Mouse (Mus musculus) Patski (cell line): ENCODE results near the gene Olfm1. TPM values are rescaled to one million over a fixed set of nuclear protein-coding genes. Genes with fewer than 3 reads are reported as not detected.

Experiments used
- ATAC-seq: fragments of 100-300 bp; one replicate; pipeline ENCODE4 v1.8.0; 2021
- CTCF ChIA-PET: fragments of 350-600 bp; sonication (Branson Sonifier 250); formaldehyde crosslinking; loops from one replicate; lab custom pipeline; 2022; ENCODE audit warnings: inconsistent platforms; lab: Charles Lee
- POLR2A ChIA-PET: fragments of 350-600 bp; sonication (Branson Sonifier 250); formaldehyde crosslinking; loops from one replicate; lab custom pipeline; 2022; ENCODE audit warnings: antibody characterized with exemption, inconsistent platforms; lab: Charles Lee
- DNase-seq: peaks from one replicate; pipeline ENCODE4 v3.0.0-alpha.2; 2011; ENCODE audit warnings: low read depth, low spot score
- H3K27me3 ChIP-seq: fragments of 371-371 bp; one replicate; pipeline ENCODE4 v1.5.1; 2021
- CTCF ChIP-seq: fragments of 100-300 bp; IDR thresholded peaks from one replicate; pipeline ENCODE4 v1.5.1; 2021
- in situ Hi-C: fragments of 300-500 bp; cut with MboI; formaldehyde crosslinking; loops from 3 replicates; pipeline ENCODE4 v1.11.1; 2018; ENCODE audit warnings: low pct_unique_long_range_greater_than_20kb, mixed read lengths
- polyA plus RNA-seq: library from polyadenylated mRNA; unstranded; gene quantifications from one replicate; pipeline ENCODE4 v1.2.3, GENCODE M21; 2021

Gene Olfm1
- polyA plus RNA-seq, 1 experiment from 2014 or later = 141 TPM

- DNase-seq = no peak
- ChIA-PET CTCF (interaction anchor here (0.7 to 2.9 kb wide), 7 partner anchors 17 to 216 kb away, joined by 3 to 13 read pairs (median 4); no protein-coding TSS in a partner anchor), POLR2A (interaction anchor here (0.6 to 1.5 kb wide), 2 partner anchors 213 to 790 kb away, joined by 3 read pairs; no protein-coding TSS in a partner anchor)
- in situ Hi-C loops = loop anchor here (5.0 kb wide), 3 partner anchors 97 to 217 kb away; no protein-coding TSS in a partner anchor
- no peak for ATAC-seq
- no peak for TF ChIP-seq CTCF
- peaks cover 6% of the 10 kb centered on the region for H3K27me3 ChIP-seq
These were observed 12.1 kb downstream of the Olfm1 start for GRCm38 (mm10) chr2:28204677-28205466.

GRCm38 (mm10) chr2:28205467-28205805 is 12.6 kb downstream of the Olfm1 start:
- DNase-seq = no peak
- ChIA-PET POLR2A (interaction anchor here (1.5 to 2.1 kb wide), 2 partner anchors 39 to 212 kb away, joined by 3 to 20 read pairs; no protein-coding TSS in a partner anchor), CTCF (interaction anchor here (0.9 to 2.9 kb wide), 6 partner anchors 78 to 215 kb away, joined by 3 to 13 read pairs (median 5); no protein-coding TSS in a partner anchor)
- ATAC-seq = peak; percentile 28
- peaks cover 1% of the 10 kb centered on the region for H3K27me3 ChIP-seq
- in situ Hi-C loops = no loop called here
- no peak for TF ChIP-seq CTCF

GRCm38 (mm10) chr2:28205870-28206421 is 13.2 kb downstream of the Olfm1 start:
- DNase-seq (no peak), ATAC-seq (no peak)
- in situ Hi-C loops = no loop called here
- no peak for TF ChIP-seq CTCF
- ChIA-PET POLR2A (interaction anchor here (2.1 kb wide), 1 partner anchor 38 kb away, joined by 20 read pairs; no protein-coding TSS in a partner anchor), CTCF (interaction anchor here (1.0 to 2.0 kb wide), 8 partner anchors 20 to 215 kb away, joined by 3 to 8 read pairs (median 6); no protein-coding TSS in a partner anchor)
- no peaks in the 10 kb centered on the region for H3K27me3 ChIP-seq

GRCm38 (mm10) chr2:28206472-28206871 is 13.7 kb downstream of the Olfm1 start:
- in situ Hi-C loops = no loop called here
- POLR2A ChIA-PET = interaction anchor here (0.7 to 2.1 kb wide), 2 partner anchors 38 to 174 kb away, joined by 4 to 20 read pairs; no protein-coding TSS in a partner anchor
- TF ChIP-seq CTCF = no peak
- DNase-seq (no peak), ATAC-seq (no peak)
- no peaks in the 10 kb centered on the region for H3K27me3 ChIP-seq
- CTCF ChIA-PET = interaction anchor here (0.9 to 2.0 kb wide), 10 partner anchors 19 to 214 kb away, joined by 3 to 8 read pairs (median 4); no protein-coding TSS in a partner anchor

GRCm38 (mm10) chr2:28207200-28207750 is 14.5 kb downstream of the Olfm1 start:
- DNase-seq (no peak), ATAC-seq (no peak)
- ChIA-PET CTCF (interaction anchor here (0.9 to 2.0 kb wide), 9 partner anchors 19 to 213 kb away, joined by 3 to 8 read pairs (median 3); no protein-coding TSS in a partner anchor), POLR2A (interaction anchor here (0.6 to 2.1 kb wide), 4 partner anchors 37 to 654 kb away, joined by 3 to 20 read pairs (median 4); no protein-coding TSS in a partner anchor)
- in situ Hi-C loops = no loop called here
- H3K27me3 ChIP-seq = no peaks in the 10 kb centered on the region
- no peak for TF ChIP-seq CTCF

- ChIA-PET POLR2A (interaction anchor here (1.1 kb wide), 1 partner anchor 177 kb away, joined by 3 read pairs; no protein-coding TSS in a partner anchor), CTCF (interaction anchor here (1.6 to 2.0 kb wide), 2 partner anchors 42 to 211 kb away, joined by 3 to 6 read pairs; no protein-coding TSS in a partner anchor)
- DNase-seq (no peak), ATAC-seq (no peak)
- in situ Hi-C loops = no loop called here
- H3K27me3 ChIP-seq = no peaks in the 10 kb centered on the region
- TF ChIP-seq CTCF = no peak
These were observed 15.4 kb downstream of the Olfm1 start for GRCm38 (mm10) chr2:28208130-28208745.

- no peak for ATAC-seq
- in situ Hi-C loops = no loop called here
- ChIA-PET CTCF (interaction anchor here (1.6 kb wide), 1 partner anchor 210 kb away, joined by 3 read pairs; no protein-coding TSS in a partner anchor), POLR2A (interaction anchor here (0.7 to 2.1 kb wide), 3 partner anchors 11 to 19 kb away, joined by 3 to 6 read pairs (median 3); no protein-coding TSS in a partner anchor)
- DNase-seq = no peak
- TF ChIP-seq CTCF = no peak
- no peaks in the 10 kb centered on the region for H3K27me3 ChIP-seq
These were observed 16.4 kb downstream of the Olfm1 start for GRCm38 (mm10) chr2:28209211-28209610.

- H3K27me3 ChIP-seq = no peaks in the 10 kb centered on the region
- ChIA-PET CTCF (interaction anchor here (1.6 kb wide), 1 partner anchor 209 kb away, joined by 3 read pairs; no protein-coding TSS in a partner anchor), POLR2A (interaction anchor here (0.7 to 2.1 kb wide), 3 partner anchors 10 to 19 kb away, joined by 3 to 6 read pairs (median 3); no protein-coding TSS in a partner anchor)
- no peak for TF ChIP-seq CTCF
- DNase-seq (no peak), ATAC-seq (peak; percentile 6)
- in situ Hi-C loops = no loop called here
These were observed 16.9 kb downstream of the Olfm1 start for GRCm38 (mm10) chr2:28209653-28210052.

- CTCF ChIA-PET = interaction anchor here (1.2 kb wide), 1 partner anchor 15 kb away, joined by 5 read pairs; no protein-coding TSS in a partner anchor
- H3K27me3 ChIP-seq = no peaks in the 10 kb centered on the region
- TF ChIP-seq CTCF = no peak
- POLR2A ChIA-PET = interaction anchor here (2.1 kb wide), 1 partner anchor 16 kb away, joined by 6 read pairs; no protein-coding TSS in a partner anchor
- DNase-seq (no peak), ATAC-seq (no peak)
- in situ Hi-C loops = no loop called here
These were observed 17.5 kb downstream of the Olfm1 start for GRCm38 (mm10) chr2:28210273-28210672.
